Mouse (Mus musculus): ENCODE measurements around the gene Rabl6.

GRCm38 (mm10) chr2:25536531-25536930 lies 71.8 kb downstream of the Rabl6 start:
- TF ChIP-seq POLR2A (IDR thresholded peaks at IDR 0.05; ENCODE audit: low read depth, low read length) (no peak), CTCF (IDR thresholded peaks at IDR 0.05; ENCODE audit: borderline replicate concordance, insufficient read depth, low read length) (no peak)
